Mouse (Mus musculus): ENCODE results near the gene Adamtsl5.
"Not testable (repeated sequence)": the region's sequence is repeated elsewhere in the genome, so short reads cannot be mapped to it uniquely, and the experiment has no call there.

The Adamtsl5 gene

GRCm38 (mm10) chr10:80371983-80372382 is 23.8 kb upstream of the Adamtsl5 start:
- DNase-seq (ENCODE audit: low spot score in 2 of 2), result no peak

DNA sequence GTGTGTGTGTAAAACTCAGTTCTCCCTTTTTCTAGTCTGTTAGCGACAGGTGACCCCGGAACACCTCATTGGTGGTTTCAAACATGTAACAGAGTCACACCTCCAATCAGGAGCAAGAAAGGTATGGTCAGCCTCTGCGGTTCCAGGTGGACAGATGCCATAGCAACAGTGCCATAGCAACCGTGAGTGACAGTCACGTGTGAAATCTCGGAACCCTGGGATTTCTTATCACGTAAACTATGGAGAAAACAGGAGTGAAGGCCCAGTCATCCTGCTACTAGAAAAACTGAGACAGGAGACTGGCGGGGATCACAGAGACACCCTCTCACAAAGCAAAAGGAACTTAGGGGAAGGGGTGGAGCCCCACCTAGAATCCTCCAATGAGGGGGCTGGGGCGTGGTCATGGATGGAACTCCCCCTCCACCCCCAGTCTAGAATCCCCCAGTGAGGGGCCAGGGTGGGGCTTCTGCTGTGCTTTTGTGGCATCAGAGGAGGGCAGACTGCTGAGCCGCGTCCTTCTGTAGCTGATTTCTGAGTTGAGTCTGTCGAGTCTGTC is 23.3 kb upstream of the Adamtsl5 start:
- no peak for DNase-seq (ENCODE audit: low spot score in 2 of 2)

GRCm38 (mm10) chr10:80369995-80370747 is 22.0 kb upstream of the Adamtsl5 start:
- DNase-seq (ENCODE audit: low spot score in 2 of 2), result no peak

GRCm38 (mm10) chr10:80368392-80368791 is 20.2 kb upstream of the Adamtsl5 start:
- no peak for DNase-seq (ENCODE audit: low spot score in 2 of 2)

- no peak for DNase-seq (ENCODE audit: low spot score in 2 of 2)
These were observed 19.7 kb upstream of the Adamtsl5 start for GRCm38 (mm10) chr10:80367954-80368353.

DNA sequence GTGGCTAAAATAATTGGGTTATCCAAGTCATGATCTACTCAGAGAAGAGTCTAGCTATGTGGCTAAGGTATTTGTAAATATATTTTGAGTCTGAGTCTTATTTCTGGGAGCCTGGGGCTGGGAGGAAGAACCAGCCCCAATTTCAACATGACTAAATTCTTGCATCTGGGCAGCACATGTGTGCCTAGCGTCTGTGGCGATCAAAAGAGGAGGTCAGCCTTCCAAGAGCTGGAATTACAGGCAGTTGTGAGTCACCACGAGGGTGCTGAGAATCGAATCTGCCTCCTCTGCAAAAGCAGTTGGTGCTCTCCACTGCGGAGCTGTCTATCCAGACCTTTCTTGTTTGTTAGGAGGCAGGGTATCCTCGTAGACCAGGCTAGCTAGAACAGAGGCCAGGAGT is 17.5 kb upstream of the Adamtsl5 start:
- DNase-seq (ENCODE audit: low spot score in 2 of 2), result no peak

GRCm38 (mm10) chr10:80363734-80364133 is 15.5 kb upstream of the Adamtsl5 start:
- no peak for DNase-seq (ENCODE audit: low spot score in 2 of 2)

- DNase-seq (ENCODE audit: low spot score in 2 of 2), result no peak
These were observed 9.9 kb upstream of the Adamtsl5 start for GRCm38 (mm10) chr10:80357994-80358639.

DNA sequence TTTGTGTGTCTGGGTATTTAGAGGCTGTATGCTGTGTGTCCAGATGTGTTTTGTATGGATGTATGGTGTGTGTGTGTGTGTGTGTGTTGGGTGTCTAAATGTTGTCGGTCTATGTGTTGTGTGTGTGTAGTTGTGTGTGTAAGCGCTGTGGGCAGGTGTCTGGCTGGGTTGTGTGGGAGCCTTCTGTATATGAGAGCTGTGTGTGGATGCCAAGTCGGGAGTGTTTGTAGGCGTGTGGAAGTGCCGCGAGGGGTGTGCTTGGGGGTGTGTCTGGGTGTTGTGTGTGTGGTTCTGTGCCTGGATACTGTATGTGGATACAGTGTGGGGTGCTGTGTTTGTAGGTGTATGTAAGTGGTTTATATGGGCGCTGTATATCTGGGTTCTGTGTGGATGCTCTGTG is 9.1 kb upstream of the Adamtsl5 start:
- DNase-seq (ENCODE audit: low spot score in 2 of 2), result no peak

DNA sequence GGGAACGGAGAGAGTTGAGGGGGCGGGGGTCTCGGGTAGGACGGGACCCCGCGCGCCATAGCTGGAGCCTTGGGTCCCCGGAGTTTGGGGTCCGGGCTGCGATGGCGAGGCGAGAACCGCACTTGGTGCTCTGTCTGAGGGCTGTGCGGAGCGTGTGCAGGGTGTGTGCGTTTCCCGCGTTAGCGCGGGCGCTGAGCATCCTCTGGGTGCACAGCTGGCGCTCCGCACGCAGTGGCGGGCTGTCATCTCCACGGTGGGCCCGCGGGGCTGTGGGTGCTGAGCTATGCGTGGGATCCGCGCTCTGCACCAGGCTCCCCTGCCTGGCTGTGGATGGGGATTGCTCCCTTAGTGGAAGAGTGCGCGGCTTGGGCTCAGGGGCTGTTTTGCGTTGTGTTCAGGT is 8.5 kb upstream of the Adamtsl5 start:
- no peak for DNase-seq (ENCODE audit: low spot score in 2 of 2)

DNA sequence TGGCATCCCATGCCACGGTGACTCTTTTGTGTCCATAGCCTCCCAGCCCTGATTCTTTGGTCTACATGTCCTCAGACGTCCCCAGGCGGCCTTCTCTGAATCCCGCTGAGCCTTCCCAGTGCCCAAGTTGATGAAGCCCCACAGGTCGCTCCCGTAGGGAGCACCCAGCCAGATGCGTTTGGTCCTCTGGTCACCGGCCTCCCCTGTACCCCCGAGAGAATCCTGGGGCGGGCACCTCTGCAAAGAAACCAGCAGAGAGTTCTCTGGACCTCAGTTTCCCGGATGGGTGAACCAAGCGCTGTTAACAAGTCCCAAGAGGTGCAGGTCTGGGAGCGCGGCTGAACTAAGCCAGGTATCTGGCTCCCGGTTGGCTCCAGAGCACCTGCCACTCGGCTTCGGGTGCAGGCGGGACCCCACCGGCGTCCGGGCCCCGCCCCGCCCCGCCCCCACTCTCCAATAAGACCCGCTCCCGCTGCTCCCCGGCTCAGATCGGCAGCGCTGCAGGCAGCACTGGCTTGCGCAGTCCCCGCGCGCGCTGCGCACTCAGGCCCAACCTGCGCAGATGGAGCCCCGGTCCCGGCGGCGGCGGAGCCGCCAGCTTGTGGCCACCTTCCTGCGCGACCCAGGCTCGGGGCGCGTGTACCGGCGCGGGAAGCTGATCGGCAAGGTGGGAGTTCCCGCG is 7.9 kb upstream of the Adamtsl5 start, which contains the start of gene Plk5:
TSS of gene Plk5 (plus strand) at position 459 of the 682 bp plus-strand sequence.
- DNase-seq (ENCODE audit: low spot score in 2 of 2), result no peak

DNA sequence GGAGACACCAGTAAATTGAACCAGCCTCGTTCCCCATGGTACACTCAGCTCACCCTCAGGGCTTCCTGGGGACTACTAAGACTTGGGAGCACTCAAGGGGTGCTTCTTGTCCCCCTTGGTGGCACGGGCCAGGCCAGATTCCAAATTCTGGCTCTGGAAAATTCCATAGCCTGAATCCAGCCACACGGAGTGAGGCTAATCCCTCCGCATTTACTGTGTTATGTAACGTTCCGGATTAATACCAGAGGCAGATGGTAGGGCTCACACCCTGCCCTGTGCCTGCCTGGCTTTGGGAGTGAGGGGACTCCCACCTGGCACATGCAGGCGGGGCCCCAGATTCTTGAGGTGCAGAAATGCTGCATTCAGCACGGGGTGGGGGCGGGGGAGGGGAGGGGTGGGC is 7.2 kb upstream of the Adamtsl5 start:
- no peak for DNase-seq (ENCODE audit: low spot score in 2 of 2)

GRCm38 (mm10) chr10:80352727-80353126 is 4.5 kb upstream of the Adamtsl5 start:
- no peak for DNase-seq (ENCODE audit: low spot score in 2 of 2)

GRCm38 (mm10) chr10:80351896-80352295 is 3.7 kb upstream of the Adamtsl5 start:
- no peak for DNase-seq (ENCODE audit: low spot score in 2 of 2)

DNA sequence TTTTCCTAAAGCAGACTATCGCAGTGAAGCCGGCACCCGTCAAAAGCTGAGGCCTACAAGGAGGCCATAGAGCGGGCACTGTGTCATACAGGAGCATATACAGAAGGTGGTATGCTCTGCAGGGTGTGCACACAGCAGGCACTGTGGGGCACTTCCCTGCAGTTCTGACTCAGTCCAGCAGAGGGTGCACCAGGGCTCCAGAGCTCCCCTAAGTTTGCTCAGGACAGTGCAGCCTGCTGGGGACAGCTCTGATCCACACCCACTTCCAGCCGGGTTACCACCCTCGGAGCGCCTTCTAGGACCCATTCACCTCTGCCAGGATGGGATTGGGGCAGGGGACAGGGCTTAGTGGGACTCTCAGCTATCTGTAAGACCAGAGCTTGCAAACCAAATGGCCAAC is 2.1 kb upstream of the Adamtsl5 start:
- peak; percentile 82 to 88 for DNase-seq (ENCODE audit: low spot score in 2 of 2)

- DNase-seq (ENCODE audit: low spot score in 2 of 2), result no peak
These were observed 769 bp upstream of the Adamtsl5 start for GRCm38 (mm10) chr10:80348981-80349380.

GRCm38 (mm10) chr10:80347514-80347967 is 671 bp downstream of the Adamtsl5 start:
- no peak for DNase-seq (ENCODE audit: low spot score in 2 of 2)

DNA sequence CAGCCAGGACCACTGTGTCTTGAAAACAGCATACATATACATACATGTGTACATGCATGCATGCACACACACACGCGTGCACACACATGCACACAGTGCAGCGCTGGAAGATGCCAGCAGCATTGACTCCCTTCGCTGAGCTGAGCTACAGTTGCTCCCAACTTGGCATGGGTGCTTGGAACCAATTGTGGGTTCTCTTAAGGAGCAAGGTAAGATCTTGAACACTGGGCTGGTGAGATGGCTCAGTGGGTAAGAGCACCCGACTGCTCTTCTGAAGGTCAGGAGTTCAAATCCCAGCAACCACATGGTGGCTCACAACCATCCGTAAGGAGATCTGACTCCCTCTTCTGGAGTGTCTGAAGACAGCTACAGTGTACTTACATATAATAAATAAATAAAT is 2.3 kb downstream of the Adamtsl5 start:
- not testable (repeated sequence) for DNase-seq (ENCODE audit: low spot score in 2 of 2)

DNA sequence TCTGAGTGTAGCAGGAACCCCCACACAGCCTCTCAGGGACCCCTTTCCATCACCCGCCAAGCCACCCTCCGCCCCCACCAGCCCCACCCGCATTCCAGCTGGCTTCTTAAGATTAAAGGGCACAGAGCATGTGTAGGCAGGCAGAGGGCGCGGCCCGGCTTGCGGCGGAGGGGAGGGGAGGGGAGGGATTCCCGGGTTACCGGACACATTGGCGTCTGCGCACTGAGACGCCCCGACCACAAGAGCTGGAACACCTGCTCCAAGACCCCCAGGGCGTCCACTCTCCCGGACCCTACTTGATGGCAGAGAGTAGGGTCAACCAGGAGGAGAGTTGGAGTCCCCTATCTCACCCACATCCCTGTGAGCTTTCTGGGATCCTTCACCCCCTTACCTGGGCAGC is 3.1 kb downstream of the Adamtsl5 start:
- no peak for DNase-seq (ENCODE audit: low spot score in 2 of 2)

DNA sequence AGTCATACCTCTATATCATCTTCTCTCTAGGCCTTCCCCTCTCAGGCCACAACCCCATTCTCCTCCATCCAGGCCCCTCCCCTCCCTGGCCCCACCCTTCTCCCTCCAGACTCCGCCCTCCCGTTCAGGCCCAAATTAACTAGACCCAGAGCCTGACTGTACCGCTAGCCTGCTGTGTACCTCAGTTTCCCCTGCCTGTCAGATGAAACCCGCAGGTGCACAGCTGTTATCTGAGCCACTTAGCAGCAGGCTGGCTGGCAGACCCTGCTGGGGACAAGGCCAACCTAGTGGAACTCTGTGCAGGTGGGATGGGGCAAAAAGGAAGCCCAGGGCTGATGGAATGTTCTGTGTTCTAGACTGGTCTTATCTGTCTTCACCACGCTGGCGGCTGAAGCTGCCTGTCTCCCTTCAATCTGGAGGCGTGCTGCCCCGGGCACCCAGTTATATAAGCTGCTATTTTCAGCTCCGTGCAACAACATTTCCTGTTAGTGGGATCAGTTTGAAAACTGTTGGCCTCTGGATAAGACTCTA is 4.0 kb downstream of the Adamtsl5 start:
- DNase-seq (ENCODE audit: low spot score in 2 of 2), result no peak

GRCm38 (mm10) chr10:80343425-80343895 is 4.8 kb downstream of the Adamtsl5 start:
- DNase-seq (ENCODE audit: low spot score in 2 of 2), result no peak
